Mouse (Mus musculus) liver, embryonic 14.5 days (tissue): ENCODE measurements around the gene Ppp1r14a. TPM values are rescaled to one million over a fixed set of nuclear protein-coding genes. Genes with fewer than 3 reads are reported as not detected.
A peak's percentile ranks its signal among the peaks of the same experiment; 100 is the strongest.

Experiments
- ATAC-seq: fragments of 200-750 bp; cut with Nextera tagmentation; 2 replicates; pipeline ENCODE4 v1.8.0; 2017; ENCODE audit warnings: moderate number of reproducible peaks, mild to moderate bottlenecking, moderate library complexity; ENCODE audit not compliant: insufficient read depth
- DNase-seq, 3 experiments: peaks; one replicate each; pipeline ENCODE4 v3.0.0-alpha.2; 2012 to 2013; ENCODE audit warnings: low read depth in 3 of 3, low spot score in 3 of 3
- H3K27ac ChIP-seq: fragments of 300-500 bp; sonication (generic); 2 replicates; pipeline ENCODE4 v1.5.1; 2014; ENCODE audit warnings: moderate library complexity, mild to moderate bottlenecking, control low read depth, inconsistent platforms
- H3K27me3 ChIP-seq: fragments of 300-500 bp; sonication (generic); 2 replicates; pipeline ENCODE4 v1.6.1; 2014; ENCODE audit warnings: mild to moderate bottlenecking, low read length, moderate library complexity; ENCODE audit not compliant: control insufficient read depth, insufficient read depth
- H3K36me3 ChIP-seq: fragments of 300-500 bp; sonication (generic); replicated peaks from 2 replicates; pipeline ENCODE4 v1.6.1; 2014; ENCODE audit warnings: low read depth; ENCODE audit not compliant: control insufficient read depth, insufficient read depth
- H3K4me1 ChIP-seq, 2 experiments: fragments of 200-500 bp in 1 of 2; fragments of 300-500 bp in 1 of 2; sonication (generic) in 1 of 2; replicated peaks; 2 replicates each; pipeline ENCODE4 v1.6.1; 2012 to 2014; ENCODE audit warnings: antibody characterized with exemption in 1 of 2, inconsistent platforms in 1 of 2, low read length in 1 of 2; ENCODE audit not compliant: control insufficient read depth in 2 of 2, insufficient read depth in 2 of 2
- H3K4me2 ChIP-seq: fragments of 300-500 bp; sonication (generic); 2 replicates; pipeline ENCODE4 v1.6.1; 2014; ENCODE audit warnings: low read depth, mild to moderate bottlenecking, control low read depth, moderate library complexity
- H3K4me3 ChIP-seq, 2 experiments: fragments of 200-500 bp in 1 of 2; fragments of 300-500 bp in 1 of 2; sonication (generic) in 1 of 2; 2 replicates each; pipeline ENCODE4 v1.5.1; 2012 to 2014; ENCODE audit warnings: low read depth in 2 of 2, low read length in 2 of 2, mild to moderate bottlenecking in 2 of 2, control low read depth in 1 of 2, inconsistent platforms in 1 of 2, moderate library complexity in 1 of 2; ENCODE audit not compliant: insufficient read depth in 1 of 2
- H3K9ac ChIP-seq: fragments of 300-500 bp; sonication (generic); replicated peaks from 2 replicates; pipeline ENCODE4 v1.6.1; 2014; ENCODE audit warnings: mild to moderate bottlenecking, control low read depth, moderate library complexity
- H3K9me3 ChIP-seq: fragments of 300-500 bp; sonication (generic); 2 replicates; pipeline ENCODE4 v1.6.1; 2016; ENCODE audit warnings: low read length, mixed read lengths; ENCODE audit not compliant: control insufficient read depth
- CTCF ChIP-seq: IDR thresholded peaks from 2 replicates; pipeline ENCODE4 v1.5.1; 2016; ENCODE audit warnings: antibody characterized with exemption, low read depth, control low read depth
- EP300 ChIP-seq: IDR thresholded peaks from 2 replicates; pipeline ENCODE4 v1.6.1; 2016; ENCODE audit warnings: antibody characterized with exemption, low read depth
- WGBS: fragments of 180-500 bp; shearing (Covaris S2); extraction: QIAGEN DNeasy Blood & Tissue Kit; methylation state at CpG from one replicate; pipeline ENCODE4 v1.1.7; 2014; ENCODE audit not compliant: insufficient replicate concordance; 5-methylcytosine and 5-hydroxymethylcytosine counted together
- polyA plus RNA-seq, 2 experiments: library from polyadenylated mRNA; depleted of rRNA in 1 of 2; stranded (reverse) in 1 of 2; unstranded in 1 of 2; fragments of >200 nt; fragmentation: Nextera tagmentation in 1 of 2; extraction: Ambion mirVana in 1 of 2; gene quantifications; 2 replicates each; pipeline versions ENCODE4 v1.2.1 to v1.2.3; 2012 to 2014

Gene Ppp1r14a
- polyA plus RNA-seq, 2 experiments: 2.3 to 2.5 TPM

GRCm38 (mm10) chr7:29334156-29334555, 45.0 kb downstream of the Ppp1r14a start:
- Histone ChIP-seq H3K27me3 (no peaks in the 10 kb centered on the region), H3K36me3 (no peaks in the 10 kb centered on the region), H3K4me1 (peaks cover 18 to 34% of the 10 kb centered on the region in 2 experiments), H3K4me2 (no peak overlapping the region), H3K9ac (no peak overlapping the region), H3K9me3 (no peaks in the 10 kb centered on the region), H3K27ac (no peak overlapping the region), H3K4me3 (no peak overlapping the region)
- ATAC-seq (no peak), DNase-seq (no peak)
- 68% methylated on average over 7 of the region's 7 CpGs for WGBS
- no peak for TF ChIP-seq EP300
- TF ChIP-seq CTCF: no peak

GRCm38 (mm10) chr7:29335276-29335675, 46.2 kb downstream of the Ppp1r14a start:
- Histone ChIP-seq H3K4me3 (no peak overlapping the region), H3K36me3 (no peaks in the 10 kb centered on the region), H3K27ac (no peak overlapping the region), H3K9ac (no peak overlapping the region), H3K27me3 (no peaks in the 10 kb centered on the region), H3K4me2 (no peak overlapping the region), H3K9me3 (no peaks in the 10 kb centered on the region), H3K4me1 (peaks cover 29 to 45% of the 10 kb centered on the region in 2 experiments)
- TF ChIP-seq CTCF (peak; percentile 63), EP300 (no peak)
- no peak for DNase-seq
- ATAC-seq: no peak

GRCm38 (mm10) chr7:29335841-29336671, 46.9 kb downstream of the Ppp1r14a start:
- DNase-seq (no peak), ATAC-seq (no peak)
- no peaks in the 10 kb centered on the region for H3K27me3 ChIP-seq
- no peak for TF ChIP-seq EP300
- no peak for TF ChIP-seq CTCF
- H3K9me3 ChIP-seq: no peaks in the 10 kb centered on the region
- H3K4me3 ChIP-seq: no peak overlapping the region
- no peak overlapping the region for H3K9ac ChIP-seq
- H3K4me2 ChIP-seq: no peak overlapping the region
- no peaks in the 10 kb centered on the region for H3K36me3 ChIP-seq
- H3K4me1 ChIP-seq: peaks cover 32 to 53% of the 10 kb centered on the region in 2 experiments
- 74% methylated on average over 6 of the region's 6 CpGs for WGBS
- no peak overlapping the region for H3K27ac ChIP-seq

- ATAC-seq (no peak), DNase-seq (no peak)
- Histone ChIP-seq H3K36me3 (no peaks in the 10 kb centered on the region), H3K27me3 (no peaks in the 10 kb centered on the region), H3K4me1 (peaks cover 39 to 61% of the 10 kb centered on the region in 2 experiments), H3K27ac (no peak overlapping the region), H3K9ac (no peak overlapping the region), H3K4me2 (no peak overlapping the region), H3K9me3 (no peaks in the 10 kb centered on the region), H3K4me3 (no peak overlapping the region)
- no peak for TF ChIP-seq EP300
- TF ChIP-seq CTCF: peak; percentile 66
- 63% methylated on average over 9 of the region's 9 CpGs for WGBS
Observed at GRCm38 (mm10) chr7:29336795-29337319, 47.7 kb downstream of the Ppp1r14a start.

GRCm38 (mm10) chr7:29337766-29338165, 48.7 kb downstream of the Ppp1r14a start:
- H3K9ac ChIP-seq: peak overlapping the region; percentile 44
- no peaks in the 10 kb centered on the region for H3K9me3 ChIP-seq
- no peaks in the 10 kb centered on the region for H3K27me3 ChIP-seq
- WGBS: 89% methylated on average over 2 of the region's 2 CpGs
- H3K4me2 ChIP-seq: peak overlapping the region; percentile 70
- peak overlapping the region; percentile 90 for H3K27ac ChIP-seq
- H3K4me1 ChIP-seq: peaks cover 44 to 70% of the 10 kb centered on the region in 2 experiments
- H3K36me3 ChIP-seq: no peaks in the 10 kb centered on the region
- peak overlapping the region; percentile 4 to 38; a peak in 2 of 4 replicates for H3K4me3 ChIP-seq
- no peak for ATAC-seq
- DNase-seq: no peak
- TF ChIP-seq EP300 (no peak), CTCF (no peak)
